Mouse (Mus musculus): ENCODE measurements around the gene Tmem265. TPM values are rescaled to one million over a fixed set of nuclear protein-coding genes. Genes with fewer than 3 reads are reported as not detected.
A peak's percentile ranks its signal among the peaks of the same experiment; 100 is the strongest.

Tmem265 gene
- polyA plus RNA-seq (2015; fragmentation: Nextera tagmentation; extraction: Ambion mirVana): 5.7 and 6.3 TPM in 2 replicates

- no peak within 1 kb of the TSS for H3K4me3 ChIP-seq
- H3K9me3 ChIP-seq: no peaks in the 10 kb centered on the region
- no peak within 1 kb of the TSS for H3K4me2 ChIP-seq
- H3K27me3 ChIP-seq (replicated peaks): no peaks in the 10 kb centered on the region
- no peak for ATAC-seq (replicated peaks)
- peaks cover 59% of the 10 kb centered on the region for H3K36me3 ChIP-seq (replicated peaks)
- no peak within 1 kb of the TSS for H3K27ac ChIP-seq
- H3K4me1 ChIP-seq: no peaks in the 10 kb centered on the region
- no peak within 1 kb of the TSS for H3K9ac ChIP-seq
- WGBS: 93% methylated on average over 5 of the region's 5 CpGs
Measured at GRCm38 (mm10) chr7:127561340-127561858, at the start of gene Tmem265. Gene Tmem265 (plus strand): TSS chr7:127561390.

GRCm38 (mm10) chr7:127511808-127512230, 49.4 kb upstream of the Tmem265 start, which contains the start of gene Srcap:
Gene Srcap (plus strand): TSS chr7:127511983.
- Histone ChIP-seq H3K9me3 (no peaks in the 10 kb centered on the region), H3K4me1 (peaks cover 18% of the 10 kb centered on the region), H3K9ac (peak within 1 kb of the TSS; percentile 92), H3K4me3 (peak within 1 kb of the TSS; percentile 78), H3K36me3 (replicated peaks) (peaks cover 10% of the 10 kb centered on the region), H3K27me3 (replicated peaks) (no peaks in the 10 kb centered on the region), H3K27ac (peak within 1 kb of the TSS; percentile 99), H3K4me2 (peak within 1 kb of the TSS; percentile 68)
- 0% methylated on average over 36 of the region's 37 CpGs for WGBS
- ATAC-seq (replicated peaks): peak; percentile 99

GRCm38 (mm10) chr7:127512231-127513015, 48.8 kb upstream of the Tmem265 start:
- H3K4me1 ChIP-seq: peaks cover 18% of the 10 kb centered on the region
- no peaks in the 10 kb centered on the region for H3K9me3 ChIP-seq
- ATAC-seq (replicated peaks): peak; percentile 87
- under 1% methylated on average over 65 of the region's 93 CpGs for WGBS
- peak overlapping the region; percentile 92 for H3K9ac ChIP-seq
- peak overlapping the region; percentile 68 for H3K4me2 ChIP-seq
- peak overlapping the region; percentile 78 for H3K4me3 ChIP-seq
- H3K27ac ChIP-seq: peak overlapping the region; percentile 99
- H3K36me3 ChIP-seq (replicated peaks): peaks cover 16% of the 10 kb centered on the region
- H3K27me3 ChIP-seq (replicated peaks): no peaks in the 10 kb centered on the region

GRCm38 (mm10) chr7:127513016-127513390, 48.2 kb upstream of the Tmem265 start:
- Histone ChIP-seq H3K36me3 (replicated peaks) (peaks cover 22% of the 10 kb centered on the region), H3K27me3 (replicated peaks) (no peaks in the 10 kb centered on the region), H3K4me3 (peak overlapping the region; percentile 78), H3K4me1 (peaks cover 18% of the 10 kb centered on the region), H3K9ac (peak overlapping the region; percentile 92), H3K9me3 (no peaks in the 10 kb centered on the region), H3K27ac (peak overlapping the region; percentile 99), H3K4me2 (peak overlapping the region; percentile 68)
- ATAC-seq (replicated peaks): no peak
- 40% methylated on average over 8 of the region's 8 CpGs for WGBS

GRCm38 (mm10) chr7:127513781-127514180, 47.4 kb upstream of the Tmem265 start:
- 83% methylated on average over 3 of the region's 3 CpGs for WGBS
- ATAC-seq (replicated peaks): no peak
- H3K4me3 ChIP-seq: peak overlapping the region; percentile 78
- H3K27me3 ChIP-seq (replicated peaks): no peaks in the 10 kb centered on the region
- H3K4me2 ChIP-seq: peak overlapping the region; percentile 68
- no peak overlapping the region for H3K27ac ChIP-seq
- no peaks in the 10 kb centered on the region for H3K9me3 ChIP-seq
- no peak overlapping the region for H3K9ac ChIP-seq
- peaks cover 18% of the 10 kb centered on the region for H3K4me1 ChIP-seq
- H3K36me3 ChIP-seq (replicated peaks): peaks cover 22% of the 10 kb centered on the region

GRCm38 (mm10) chr7:127515846-127516245, 45.3 kb upstream of the Tmem265 start:
- Histone ChIP-seq H3K27ac (no peak overlapping the region), H3K9me3 (no peaks in the 10 kb centered on the region), H3K9ac (no peak overlapping the region), H3K27me3 (replicated peaks) (no peaks in the 10 kb centered on the region), H3K36me3 (replicated peaks) (peaks cover 35% of the 10 kb centered on the region), H3K4me3 (no peak overlapping the region), H3K4me1 (peaks cover 18% of the 10 kb centered on the region), H3K4me2 (no peak overlapping the region)
- 91% methylated on average over 7 of the region's 7 CpGs for WGBS
- ATAC-seq (replicated peaks): no peak

GRCm38 (mm10) chr7:127516344-127516743, 44.8 kb upstream of the Tmem265 start:
- 94% methylated on average over 7 of the region's 7 CpGs for WGBS
- no peak overlapping the region for H3K4me3 ChIP-seq
- no peak overlapping the region for H3K27ac ChIP-seq
- H3K27me3 ChIP-seq (replicated peaks): no peaks in the 10 kb centered on the region
- no peak overlapping the region for H3K4me2 ChIP-seq
- H3K9me3 ChIP-seq: no peaks in the 10 kb centered on the region
- H3K4me1 ChIP-seq: peaks cover 15% of the 10 kb centered on the region
- H3K9ac ChIP-seq: no peak overlapping the region
- no peak for ATAC-seq (replicated peaks)
- peaks cover 40% of the 10 kb centered on the region for H3K36me3 ChIP-seq (replicated peaks)

- Histone ChIP-seq H3K4me2 (no peak within 1 kb of the TSS), H3K9me3 (no peaks in the 10 kb centered on the region), H3K4me3 (no peak within 1 kb of the TSS), H3K27me3 (replicated peaks) (no peaks in the 10 kb centered on the region), H3K9ac (no peak within 1 kb of the TSS), H3K4me1 (no peaks in the 10 kb centered on the region; the same call in 1 of the 2 replicates), H3K27ac (no peak within 1 kb of the TSS), H3K36me3 (replicated peaks) (peaks cover 62% of the 10 kb centered on the region)
- 96% methylated on average over 3 of the region's 3 CpGs for WGBS
- ATAC-seq (replicated peaks): no peak
Measured at GRCm38 (mm10) chr7:127519284-127519683, 41.9 kb upstream of the Tmem265 start, which contains the start of gene Gm42715. Gene Gm42715 (plus strand): TSS chr7:127519584.

- Histone ChIP-seq H3K4me1 (0 out of 2 replicates have a peak, but pooled peaks cover 2% of the 10 kb centered on the region), H3K27ac (no peak overlapping the region), H3K27me3 (replicated peaks) (no peaks in the 10 kb centered on the region), H3K4me3 (no peak overlapping the region), H3K9ac (no peak overlapping the region), H3K4me2 (no peak overlapping the region), H3K36me3 (replicated peaks) (peaks cover 78% of the 10 kb centered on the region), H3K9me3 (no peaks in the 10 kb centered on the region)
- whole genome bisulfite sequencing: 93% methylated on average over 3 of the region's 3 CpGs
- ATAC-seq (replicated peaks): no peak
Measured at GRCm38 (mm10) chr7:127541671-127542070, 19.5 kb upstream of the Tmem265 start.

- ATAC-seq (replicated peaks): no peak
- Histone ChIP-seq H3K9me3 (no peaks in the 10 kb centered on the region), H3K36me3 (replicated peaks) (peaks cover 60% of the 10 kb centered on the region), H3K27me3 (replicated peaks) (no peaks in the 10 kb centered on the region), H3K4me3 (no peak overlapping the region), H3K4me2 (no peak overlapping the region), H3K9ac (no peak overlapping the region), H3K27ac (no peak overlapping the region), H3K4me1 (0 out of 2 replicates have a peak, but pooled peaks cover 2% of the 10 kb centered on the region)
- 89% methylated on average over 15 of the region's 15 CpGs for WGBS
Measured at GRCm38 (mm10) chr7:127549116-127549835, 11.9 kb upstream of the Tmem265 start.

- no peaks in the 10 kb centered on the region for H3K9me3 ChIP-seq
- 99% methylated on average over 8 of the region's 8 CpGs for WGBS
- no peaks in the 10 kb centered on the region for H3K4me1 ChIP-seq
- no peaks in the 10 kb centered on the region for H3K27me3 ChIP-seq (replicated peaks)
- H3K4me2 ChIP-seq: no peak overlapping the region
- peaks cover 68% of the 10 kb centered on the region for H3K36me3 ChIP-seq (replicated peaks)
- no peak overlapping the region for H3K4me3 ChIP-seq
- H3K27ac ChIP-seq: no peak overlapping the region
- H3K9ac ChIP-seq: no peak overlapping the region
- ATAC-seq (replicated peaks): no peak
Measured at GRCm38 (mm10) chr7:127551558-127551957, 9.6 kb upstream of the Tmem265 start.

- WGBS: 94% methylated on average over 11 of the region's 11 CpGs
- Histone ChIP-seq H3K9ac (no peak overlapping the region), H3K27ac (no peak overlapping the region), H3K9me3 (no peaks in the 10 kb centered on the region), H3K4me3 (no peak overlapping the region), H3K4me2 (no peak overlapping the region), H3K27me3 (replicated peaks) (no peaks in the 10 kb centered on the region), H3K36me3 (replicated peaks) (peaks cover 59% of the 10 kb centered on the region), H3K4me1 (no peaks in the 10 kb centered on the region)
- no peak for ATAC-seq (replicated peaks)
Measured at GRCm38 (mm10) chr7:127560580-127560979, 610 bp upstream of the Tmem265 start.
